Mouse (Mus musculus): Measurements from ENCODE around the gene Mettl16. TPM values are rescaled to one million over a fixed set of nuclear protein-coding genes. Genes with fewer than 3 reads are reported as not detected.
A peak's percentile ranks its signal among the peaks of the same experiment; 100 is the strongest.

Mettl16 gene
- total and polyA plus RNA-seq, 3 experiments: 22.9 to 36.1 (median 29.4) TPM

DNA sequence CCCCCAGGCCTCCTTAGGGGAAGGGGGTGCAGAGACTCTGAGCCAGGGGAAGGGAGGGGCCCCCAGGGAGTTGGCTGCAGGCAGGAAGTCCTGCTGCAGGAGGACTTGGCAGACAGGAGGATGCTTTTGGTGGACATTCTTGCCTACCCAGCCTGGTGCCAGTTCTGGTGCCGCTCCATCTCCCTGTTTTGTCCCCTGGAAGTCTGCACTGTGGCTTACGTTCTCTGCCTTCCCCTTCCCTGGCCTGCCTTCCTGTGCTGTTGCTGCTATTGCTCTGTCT, 72.7 kb downstream of the Mettl16 start:
- Histone ChIP-seq H3K4me3 (ENCODE audit: low read depth, low read length) (no peak overlapping the region; the same call in 1 of the 2 replicates), H3K36me3 (replicated peaks) (peaks cover 74% of the 10 kb centered on the region), H3K9me3 (replicated peaks) (peaks cover 10% of the 10 kb centered on the region), H3K27me3 (ENCODE audit: insufficient read depth, low read length) (no peaks in the 10 kb centered on the region), H3K4me1 (ENCODE audit: insufficient read depth, low read depth, low read length) (peaks cover 61% of the 10 kb centered on the region)
- ATAC-seq (ENCODE audit: extremely low read depth, insufficient number of reproducible peaks, low FRiP score, poor library complexity, severe bottlenecking) (no peak), DNase-seq (ENCODE audit: low spot score) (no peak)
- TF ChIP-seq POLR2AphosphoS5 (IDR thresholded peaks at IDR 0.05; ENCODE audit: insufficient replicate concordance, low read depth, low read length): no peak
- no peak for TF ChIP-seq CTCF (IDR thresholded peaks at IDR 0.05; ENCODE audit: low read depth, low read length)
- no peak for TF ChIP-seq GATA2 (IDR thresholded peaks at IDR 0.05; ENCODE audit: borderline replicate concordance, low read depth, low read length)
- TF ChIP-seq TAL1 (conservative IDR thresholded peaks at IDR 0.05; ENCODE audit: low read depth, low read length): no peak
- no peak for TF ChIP-seq GATA1 (IDR thresholded peaks at IDR 0.05; ENCODE audit: borderline replicate concordance, low read length)

GRCm38 (mm10) chr11:74843761-74844160, 73.1 kb downstream of the Mettl16 start:
- ATAC-seq (ENCODE audit: extremely low read depth, insufficient number of reproducible peaks, low FRiP score, poor library complexity, severe bottlenecking): no peak
- H3K4me3 ChIP-seq (ENCODE audit: low read depth, low read length): no peak overlapping the region; the same call in 1 of the 2 replicates
- no peak for TF ChIP-seq CTCF (IDR thresholded peaks at IDR 0.05; ENCODE audit: low read depth, low read length)
- TF ChIP-seq TAL1 (conservative IDR thresholded peaks at IDR 0.05; ENCODE audit: low read depth, low read length): no peak
- no peak for TF ChIP-seq POLR2AphosphoS5 (IDR thresholded peaks at IDR 0.05; ENCODE audit: insufficient replicate concordance, low read depth, low read length)
- no peak for TF ChIP-seq GATA2 (IDR thresholded peaks at IDR 0.05; ENCODE audit: borderline replicate concordance, low read depth, low read length)
- TF ChIP-seq GATA1 (IDR thresholded peaks at IDR 0.05; ENCODE audit: borderline replicate concordance, low read length): no peak
- H3K27me3 ChIP-seq (ENCODE audit: insufficient read depth, low read length): no peaks in the 10 kb centered on the region
- peaks cover 64% of the 10 kb centered on the region for H3K4me1 ChIP-seq (ENCODE audit: insufficient read depth, low read depth, low read length)
- H3K36me3 ChIP-seq (replicated peaks): peaks cover 76% of the 10 kb centered on the region
- H3K9me3 ChIP-seq (replicated peaks): peaks cover 10% of the 10 kb centered on the region
- DNase-seq (ENCODE audit: low spot score): no peak

GRCm38 (mm10) chr11:74845784-74846183, 75.2 kb downstream of the Mettl16 start:
- ATAC-seq (ENCODE audit: extremely low read depth, insufficient number of reproducible peaks, low FRiP score, poor library complexity, severe bottlenecking) (no peak), DNase-seq (ENCODE audit: low spot score) (no peak)
- Histone ChIP-seq H3K9me3 (replicated peaks) (peaks cover 10% of the 10 kb centered on the region), H3K4me3 (ENCODE audit: low read depth, low read length) (no peak overlapping the region), H3K36me3 (replicated peaks) (peaks cover 78% of the 10 kb centered on the region), H3K27me3 (ENCODE audit: insufficient read depth, low read length) (no peaks in the 10 kb centered on the region), H3K4me1 (ENCODE audit: insufficient read depth, low read depth, low read length) (peaks cover 47% of the 10 kb centered on the region)
- TF ChIP-seq GATA1 (IDR thresholded peaks at IDR 0.05; ENCODE audit: borderline replicate concordance, low read length) (no peak), CTCF (IDR thresholded peaks at IDR 0.05; ENCODE audit: low read depth, low read length) (peak; percentile 39; the same call in 1 of the 2 replicates)

DNA sequence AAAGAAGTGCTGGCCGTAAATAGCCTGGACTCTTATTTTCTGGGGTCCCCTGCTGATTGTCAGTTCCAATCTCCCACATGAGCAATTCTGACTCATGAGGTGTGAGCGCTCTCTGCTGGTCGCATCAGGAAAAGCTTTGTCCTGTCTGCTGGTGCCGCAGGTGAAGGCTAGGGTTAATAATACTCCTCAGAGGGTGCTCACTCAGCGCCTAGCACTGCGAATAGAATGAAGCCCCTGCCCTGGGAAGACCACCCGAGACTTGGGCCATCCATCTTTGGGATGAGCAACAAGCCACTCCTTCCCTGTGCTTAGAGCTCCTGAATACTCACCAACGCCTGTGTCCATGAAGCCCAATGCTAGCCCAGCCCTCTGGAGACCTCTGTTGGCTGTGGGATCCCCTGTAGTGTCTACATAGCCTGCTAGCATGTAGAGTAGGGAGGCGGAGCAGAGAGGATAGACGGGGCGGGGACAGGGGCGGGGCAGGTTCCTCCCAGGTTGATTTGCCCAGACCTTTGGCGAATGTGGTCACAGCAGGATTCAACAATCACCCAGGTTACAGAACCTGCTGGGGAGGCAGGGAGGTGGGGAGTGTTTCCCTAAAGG, 77.4 kb downstream of the Mettl16 start:
- DNase-seq (ENCODE audit: low spot score) (peak; percentile 78), ATAC-seq (ENCODE audit: extremely low read depth, insufficient number of reproducible peaks, low FRiP score, poor library complexity, severe bottlenecking) (peak; percentile 58)
- no peaks in the 10 kb centered on the region for H3K27me3 ChIP-seq (ENCODE audit: insufficient read depth, low read length)
- H3K4me1 ChIP-seq (ENCODE audit: insufficient read depth, low read depth, low read length): peaks cover 29% of the 10 kb centered on the region
- no peak overlapping the region; the same call in 1 of the 2 replicates for H3K4me3 ChIP-seq (ENCODE audit: low read depth, low read length)
- peaks cover 78% of the 10 kb centered on the region for H3K36me3 ChIP-seq (replicated peaks)
- no peak for TF ChIP-seq GATA1 (IDR thresholded peaks at IDR 0.05; ENCODE audit: borderline replicate concordance, low read length)
- TF ChIP-seq TAL1 (conservative IDR thresholded peaks at IDR 0.05; ENCODE audit: low read depth, low read length): no peak
- no peak for TF ChIP-seq GATA2 (IDR thresholded peaks at IDR 0.05; ENCODE audit: borderline replicate concordance, low read depth, low read length)
- TF ChIP-seq POLR2AphosphoS5 (IDR thresholded peaks at IDR 0.05; ENCODE audit: insufficient replicate concordance, low read depth, low read length): no peak
- peak; percentile 63; the same call in 1 of the 2 replicates for TF ChIP-seq CTCF (IDR thresholded peaks at IDR 0.05; ENCODE audit: low read depth, low read length)
- peaks cover 10% of the 10 kb centered on the region for H3K9me3 ChIP-seq (replicated peaks)

GRCm38 (mm10) chr11:74850998-74851661, 80.5 kb downstream of the Mettl16 start:
- Histone ChIP-seq H3K4me3 (ENCODE audit: low read depth, low read length) (no peak overlapping the region), H3K4me1 (ENCODE audit: insufficient read depth, low read depth, low read length) (peaks cover 19% of the 10 kb centered on the region), H3K27me3 (ENCODE audit: insufficient read depth, low read length) (no peaks in the 10 kb centered on the region), H3K9me3 (replicated peaks) (no peaks in the 10 kb centered on the region), H3K36me3 (replicated peaks) (peaks cover 71% of the 10 kb centered on the region)
- TF ChIP-seq GATA1 (IDR thresholded peaks at IDR 0.05; ENCODE audit: borderline replicate concordance, low read length): no peak
- no peak for TF ChIP-seq POLR2AphosphoS5 (IDR thresholded peaks at IDR 0.05; ENCODE audit: insufficient replicate concordance, low read depth, low read length)
- no peak for TF ChIP-seq CTCF (IDR thresholded peaks at IDR 0.05; ENCODE audit: low read depth, low read length)
- TF ChIP-seq TAL1 (conservative IDR thresholded peaks at IDR 0.05; ENCODE audit: low read depth, low read length): no peak
- no peak for TF ChIP-seq GATA2 (IDR thresholded peaks at IDR 0.05; ENCODE audit: borderline replicate concordance, low read depth, low read length)
- no peak for ATAC-seq (ENCODE audit: extremely low read depth, insufficient number of reproducible peaks, low FRiP score, poor library complexity, severe bottlenecking)
- DNase-seq (ENCODE audit: low spot score): no peak

GRCm38 (mm10) chr11:74857756-74858155, 87.1 kb downstream of the Mettl16 start:
- DNase-seq (ENCODE audit: low spot score): no peak
- Histone ChIP-seq H3K9me3 (replicated peaks) (no peaks in the 10 kb centered on the region), H3K4me1 (ENCODE audit: insufficient read depth, low read depth, low read length) (no peaks in the 10 kb centered on the region; the same call in 1 of the 2 replicates), H3K27me3 (ENCODE audit: insufficient read depth, low read length) (no peaks in the 10 kb centered on the region), H3K36me3 (replicated peaks) (peaks cover 79% of the 10 kb centered on the region), H3K4me3 (ENCODE audit: low read depth, low read length) (no peak overlapping the region)
- ATAC-seq (ENCODE audit: extremely low read depth, insufficient number of reproducible peaks, low FRiP score, poor library complexity, severe bottlenecking): no peak
- no peak for TF ChIP-seq POLR2AphosphoS5 (IDR thresholded peaks at IDR 0.05; ENCODE audit: insufficient replicate concordance, low read depth, low read length)
- no peak for TF ChIP-seq CTCF (IDR thresholded peaks at IDR 0.05; ENCODE audit: low read depth, low read length)
- no peak for TF ChIP-seq TAL1 (conservative IDR thresholded peaks at IDR 0.05; ENCODE audit: low read depth, low read length)
- TF ChIP-seq GATA2 (IDR thresholded peaks at IDR 0.05; ENCODE audit: borderline replicate concordance, low read depth, low read length): no peak
- TF ChIP-seq GATA1 (IDR thresholded peaks at IDR 0.05; ENCODE audit: borderline replicate concordance, low read length): no peak
